Mouse (Mus musculus) left cerebral cortex, adult 9 months (tissue): Measurements from ENCODE around the gene Vmn1r4.

Experiments used
- DNase-seq, 2 experiments: peaks; one replicate each; pipeline ENCODE4 v3.0.0; 2022; ENCODE audit warnings: low spot score in 2 of 2

Vmn1r4 gene

DNA sequence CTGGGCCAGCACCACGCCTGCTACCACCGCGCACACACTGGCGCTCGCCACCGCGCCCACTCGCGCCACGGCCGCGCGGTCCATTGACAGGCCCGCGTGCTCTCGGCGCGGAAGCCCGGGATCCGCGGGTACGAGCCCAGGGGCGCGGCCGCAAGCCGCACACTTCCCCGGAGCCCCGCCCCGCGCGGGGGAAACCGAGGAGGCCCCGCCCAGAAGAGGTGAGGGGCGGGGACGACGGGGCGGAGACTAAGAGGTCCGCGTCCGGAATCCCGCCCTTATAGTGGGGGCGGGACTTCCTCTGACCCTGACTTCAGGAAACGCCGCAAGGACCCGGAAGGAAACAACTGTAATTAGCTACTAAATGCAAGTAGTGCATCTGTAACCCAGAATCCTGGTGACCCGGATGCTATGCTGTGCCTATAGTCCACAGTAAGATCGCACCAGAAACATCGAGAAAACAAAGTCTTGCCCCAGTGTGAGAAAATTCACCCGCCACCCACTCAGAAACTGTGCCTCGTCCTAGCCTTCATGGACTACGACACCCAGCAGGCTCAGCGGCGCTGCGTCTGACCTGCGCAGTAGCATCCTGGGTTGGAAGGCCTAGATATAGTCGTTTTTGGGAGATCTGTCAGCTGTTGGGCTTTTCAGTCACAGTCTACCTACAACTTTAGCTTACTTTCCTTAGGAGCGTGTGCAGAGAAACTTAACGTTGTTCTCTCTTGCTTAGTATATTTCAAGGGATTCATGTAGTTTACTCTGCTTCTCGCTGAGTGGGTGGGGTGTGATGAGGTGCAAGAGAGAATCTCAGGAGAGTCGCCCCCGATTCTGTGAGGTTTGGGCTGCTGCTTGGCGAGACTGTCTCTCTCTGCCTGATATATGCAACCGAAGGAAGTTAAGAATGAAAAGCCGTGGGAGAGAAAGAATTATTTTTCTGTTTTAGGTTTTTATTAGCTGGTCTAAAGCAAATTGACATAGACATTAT, at the start of gene Vmn1r4, which contains the start of gene Nt5c3:
Gene Vmn1r4 (plus strand): TSS at position 290 of the 982 bp plus-strand sequence.
Gene Nt5c3 (minus strand): TSS at position 207 of the 982 bp plus-strand sequence.
- peak; percentile 93 to 97 for DNase-seq

DNA sequence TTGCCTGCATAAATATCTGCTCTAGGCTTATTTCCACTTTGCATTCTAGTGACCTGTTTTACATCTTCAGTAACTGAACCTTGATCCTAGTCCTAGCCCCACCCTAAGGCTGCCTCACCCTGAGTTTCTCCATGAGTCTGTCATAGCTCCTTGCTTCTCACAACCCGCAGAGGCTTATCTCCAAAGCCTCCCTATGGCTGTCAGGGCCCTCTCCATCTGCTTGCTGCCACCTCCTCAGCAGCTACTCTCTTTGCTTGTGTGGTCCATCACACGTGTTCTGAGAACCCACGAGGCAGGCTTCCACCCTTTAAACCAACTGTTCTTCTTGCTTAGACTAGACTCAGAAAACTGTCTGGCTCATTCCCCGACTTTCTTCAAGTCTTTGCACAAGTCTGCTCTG, 46.9 kb upstream of the Vmn1r4 start:
- DNase-seq = peak in 1 of 2 experiments; percentile 46

GRCm38 (mm10) chr6:56877985-56878384, 45.8 kb upstream of the Vmn1r4 start:
- no peak for DNase-seq

DNA sequence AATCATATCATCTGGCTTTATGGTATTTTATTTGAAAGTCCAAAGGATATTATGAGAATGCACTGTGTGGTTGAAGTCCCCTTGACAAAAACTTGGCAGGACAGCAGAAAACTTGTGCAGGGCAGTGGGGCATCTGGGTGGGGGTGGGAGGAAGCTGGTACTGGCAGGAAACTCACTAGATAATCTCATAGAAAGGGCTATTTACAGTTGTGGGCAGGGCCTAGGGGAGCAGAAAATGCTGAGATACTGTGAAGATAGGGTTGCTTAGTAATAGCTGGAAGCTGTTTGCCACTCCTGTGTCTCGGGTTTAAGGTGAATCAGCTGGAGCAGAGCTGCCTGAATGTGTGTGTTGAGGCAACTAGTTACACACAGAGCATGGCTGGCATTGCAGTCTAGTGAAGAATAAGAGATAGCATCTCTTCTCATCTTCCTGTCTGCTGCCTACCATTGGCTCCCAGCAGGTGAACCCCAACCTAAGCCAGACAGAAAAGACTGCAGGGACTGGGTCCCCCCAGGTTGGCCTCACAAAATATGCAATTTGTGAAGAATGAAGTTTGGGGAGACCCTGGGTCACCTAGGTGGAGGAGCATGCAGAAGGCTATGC, 44.4 kb upstream of the Vmn1r4 start:
- DNase-seq = no peak

- DNase-seq = no peak
These were observed 35.3 kb upstream of the Vmn1r4 start for GRCm38 (mm10) chr6:56888561-56888960.

GRCm38 (mm10) chr6:56890762-56891161, 33.1 kb upstream of the Vmn1r4 start:
- DNase-seq = no peak

- no peak for DNase-seq
These were observed 24.2 kb upstream of the Vmn1r4 start for GRCm38 (mm10) chr6:56899601-56900000.

DNA sequence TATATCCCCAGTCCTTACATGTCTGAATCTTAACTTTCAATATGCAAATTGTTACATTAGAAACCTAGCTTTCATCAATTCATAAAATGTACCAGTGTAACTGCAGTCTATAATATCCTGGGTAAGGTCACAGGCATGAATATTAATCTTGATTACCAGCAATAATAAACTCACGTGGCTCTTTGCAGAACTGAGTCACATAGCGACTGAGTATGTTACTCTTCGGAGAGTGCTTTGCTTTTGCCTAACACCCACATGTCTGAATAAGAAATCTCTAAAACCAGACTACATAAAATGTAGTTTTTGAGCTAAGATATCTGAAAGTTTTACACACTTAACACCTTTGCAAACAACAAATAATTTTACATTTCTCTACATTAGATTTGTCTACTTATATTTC, 22.5 kb upstream of the Vmn1r4 start:
- no peak for DNase-seq

- DNase-seq = peak in 1 of 2 experiments; percentile 50
These were observed 21.9 kb upstream of the Vmn1r4 start for GRCm38 (mm10) chr6:56901824-56902386.

GRCm38 (mm10) chr6:56902606-56903520, 21.0 kb upstream of the Vmn1r4 start:
- DNase-seq = no peak

DNA sequence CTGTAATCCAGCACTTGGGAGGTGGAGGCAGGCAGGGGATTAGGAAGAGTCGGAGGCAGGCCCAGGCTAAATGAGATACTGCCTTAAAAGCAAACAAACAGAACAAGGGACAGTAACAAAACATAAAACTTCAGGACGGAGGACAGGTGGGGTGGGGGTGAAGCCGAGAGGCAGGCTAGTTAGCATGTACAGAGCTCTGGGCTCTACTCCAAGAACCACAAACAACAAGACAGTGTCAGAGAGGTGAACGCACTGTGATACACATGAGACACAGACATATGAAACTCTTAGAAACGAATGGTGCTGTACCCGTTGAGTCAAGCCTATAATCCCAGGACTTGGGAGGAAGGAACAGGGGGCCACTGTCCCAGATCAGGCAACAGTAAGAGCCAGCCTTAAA, 20.0 kb upstream of the Vmn1r4 start:
- DNase-seq = no peak

GRCm38 (mm10) chr6:56904330-56904729, 19.5 kb upstream of the Vmn1r4 start:
- no peak for DNase-seq

GRCm38 (mm10) chr6:56904982-56905381, 18.8 kb upstream of the Vmn1r4 start:
- no peak for DNase-seq

GRCm38 (mm10) chr6:56905486-56905885, 18.3 kb upstream of the Vmn1r4 start:
- DNase-seq = no peak

DNA sequence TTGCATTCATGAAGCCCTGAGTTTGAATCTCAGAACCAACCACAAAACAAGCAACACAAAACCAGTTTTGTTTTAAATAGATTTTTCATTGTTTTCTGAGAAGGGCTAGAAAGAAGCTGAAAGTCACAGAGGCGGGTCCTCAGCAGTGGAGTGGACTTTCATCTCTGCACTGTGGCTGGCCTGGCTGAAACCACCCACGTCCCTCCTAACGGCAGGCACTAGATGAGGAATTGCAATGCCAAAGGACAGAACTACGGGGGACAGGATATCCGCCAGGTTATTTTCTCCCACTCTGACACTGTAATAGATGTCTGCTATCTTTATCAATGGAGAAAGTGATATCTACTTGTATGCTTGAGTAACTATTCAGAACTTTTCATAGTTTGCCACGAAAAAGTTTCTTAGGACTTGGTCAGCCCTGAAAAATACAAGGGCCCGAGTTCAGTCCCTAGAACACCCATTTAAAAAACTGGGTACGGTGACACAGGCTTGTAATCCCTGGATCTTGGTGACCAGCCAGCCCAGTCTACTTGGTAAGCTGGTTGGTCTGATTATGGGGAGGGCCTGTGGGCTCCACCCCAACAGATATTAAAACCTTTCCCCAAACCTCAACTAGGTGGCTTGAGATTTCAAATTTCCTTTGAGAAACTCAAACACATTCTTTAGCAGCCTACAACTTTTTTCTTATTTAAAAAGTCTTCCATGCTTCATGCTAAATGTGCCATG, 17.5 kb upstream of the Vmn1r4 start:
- no peak for DNase-seq

DNA sequence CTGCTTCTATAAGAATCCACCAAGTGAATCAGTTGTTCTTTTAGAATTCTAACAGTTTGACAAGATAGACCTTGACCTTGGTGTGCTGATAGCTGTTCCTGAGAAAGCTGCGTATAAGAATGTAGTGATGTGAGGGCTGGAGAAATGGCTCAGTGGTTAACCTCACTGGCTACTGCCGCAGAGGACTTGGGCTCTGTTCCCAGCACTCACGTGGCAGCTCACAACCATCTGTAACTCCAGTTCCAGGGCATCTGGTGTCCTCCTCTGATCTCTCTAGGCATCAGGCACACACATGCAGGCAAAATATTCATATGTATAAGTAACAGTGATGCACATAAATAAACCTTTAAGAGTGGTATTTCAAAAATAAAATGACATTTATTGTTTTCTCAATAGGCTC, 15.8 kb upstream of the Vmn1r4 start:
- no peak for DNase-seq

DNA sequence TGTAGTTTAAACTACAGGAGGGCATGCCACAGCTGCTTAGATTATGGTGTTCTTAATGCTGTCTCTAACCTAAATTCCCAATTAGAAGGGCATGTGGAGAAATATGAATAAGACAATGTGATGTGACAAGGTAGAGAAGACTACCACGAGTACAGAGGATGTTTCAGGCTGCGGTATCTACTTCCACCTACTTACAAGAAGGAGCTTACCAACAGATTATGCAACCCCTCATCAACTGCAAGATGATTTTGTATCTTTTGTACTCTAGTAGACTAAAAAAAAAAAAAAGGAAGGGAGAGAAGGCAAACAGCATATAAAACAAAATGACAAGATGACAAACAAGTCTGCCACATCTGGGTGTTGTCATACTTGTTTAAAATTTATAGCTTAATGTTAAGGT, 15.4 kb upstream of the Vmn1r4 start:
- DNase-seq = no peak

- peak in 1 of 2 experiments; percentile 76 for DNase-seq
These were observed 14.9 kb upstream of the Vmn1r4 start for GRCm38 (mm10) chr6:56908912-56909311.

DNA sequence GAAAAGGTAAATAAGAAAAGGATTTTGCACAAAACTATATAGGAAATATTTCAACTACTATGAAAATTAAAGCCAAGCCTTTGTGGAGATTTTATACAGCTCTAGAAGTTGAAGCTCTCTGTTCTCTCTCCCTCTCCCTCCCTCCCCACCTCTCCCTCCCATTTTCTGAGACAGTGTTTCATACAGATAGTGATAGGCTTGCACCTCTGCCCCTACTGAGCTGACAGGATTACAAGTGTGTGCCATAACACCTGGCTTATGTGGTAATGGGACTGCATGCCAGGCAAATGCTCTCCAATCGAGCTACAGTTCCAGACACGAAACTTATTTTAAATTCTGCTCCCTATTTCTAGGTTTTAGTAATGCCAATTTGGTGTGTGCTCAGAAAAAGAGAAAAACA, 12.9 kb upstream of the Vmn1r4 start:
- no peak for DNase-seq

DNA sequence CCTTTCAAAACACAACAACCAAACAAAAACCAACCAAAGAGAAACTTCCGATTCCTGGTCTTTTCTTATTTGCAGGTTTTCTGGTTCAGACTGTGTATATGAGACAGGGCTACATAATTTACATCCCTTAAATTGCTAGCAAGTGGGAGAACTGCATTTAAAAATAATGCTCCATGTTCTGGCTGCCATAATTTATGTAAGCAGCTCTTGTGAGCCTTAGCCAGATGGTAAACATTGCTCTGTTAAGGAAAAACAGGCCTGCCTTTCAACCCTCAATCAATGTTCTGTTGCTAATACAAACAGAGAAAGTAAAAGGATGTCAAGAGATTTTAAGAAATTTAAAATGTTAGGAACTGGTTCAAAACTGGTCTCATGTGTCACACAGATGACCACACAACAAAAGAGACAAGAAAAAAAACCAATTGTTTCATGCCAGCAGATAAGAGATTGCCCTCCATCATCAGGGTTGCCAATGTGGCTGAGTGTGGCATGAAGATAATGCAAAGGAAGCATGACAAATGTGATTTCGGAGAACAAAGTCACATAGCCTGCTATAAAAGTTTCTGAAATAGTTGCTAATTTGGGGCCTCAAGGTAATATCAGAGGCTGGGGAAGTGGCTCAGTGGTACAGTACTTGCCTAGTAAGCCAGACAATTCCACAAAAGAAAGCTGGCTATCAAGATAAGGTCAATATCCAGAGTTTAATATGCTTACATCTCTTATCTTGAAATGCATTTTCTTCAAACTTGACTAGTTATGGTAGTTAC, 10.5 kb upstream of the Vmn1r4 start:
- no peak for DNase-seq
